Mouse (Mus musculus) bone marrow, adult 2 months (tissue): ENCODE results near the gene Agbl4.

Experiments used
- CTCF ChIP-seq: fragments of 200-500 bp; IDR thresholded peaks from 2 replicates; pipeline ENCODE4 v1.5.1; 2011; ENCODE audit warnings: low read length, control low read depth; ENCODE audit not compliant: control insufficient read depth, insufficient read depth
- POLR2A ChIP-seq: fragments of 200-500 bp; IDR thresholded peaks from 2 replicates; pipeline ENCODE4 v1.6.1; 2011; ENCODE audit warnings: low read depth, mild to moderate bottlenecking, control low read depth, low read length, borderline replicate concordance; ENCODE audit not compliant: control insufficient read depth

GRCm38 (mm10) chr4:111670566-111671421, 1273.3 kb downstream of the Agbl4 start:
- TF ChIP-seq POLR2A (no peak), CTCF (no peak)
